Mouse (Mus musculus) brain, embryonic 14.5 days (tissue): ENCODE measurements around the gene Letm1. TPM values are rescaled to one million over a fixed set of nuclear protein-coding genes. Genes with fewer than 3 reads are reported as not detected.

ENCODE experiments used
- DNase-seq: peaks from one replicate; pipeline ENCODE4 v3.0.0-alpha.2; 2011; ENCODE audit warnings: low read depth
- CTCF ChIP-seq: fragments of 200-500 bp; IDR thresholded peaks from 2 replicates; pipeline ENCODE4 v1.5.1; 2012; ENCODE audit warnings: inconsistent platforms, mild to moderate bottlenecking, moderate library complexity, borderline replicate concordance; ENCODE audit not compliant: insufficient read depth, insufficient read length; ENCODE audit errors: extremely low read depth
- POLR2A ChIP-seq: fragments of 200-500 bp; IDR thresholded peaks from 2 replicates; pipeline ENCODE4 v1.6.1; 2012; ENCODE audit warnings: mild to moderate bottlenecking, inconsistent platforms, borderline replicate concordance; ENCODE audit not compliant: poor library complexity, insufficient read depth, insufficient read length, severe bottlenecking; ENCODE audit errors: extremely low read depth
- polyA plus RNA-seq: library from polyadenylated mRNA; depleted of rRNA; stranded (reverse); fragments of >200 nt; gene quantifications from 2 replicates; pipeline ENCODE4 v1.2.3, GENCODE M21; 2012

Gene Letm1
- polyA plus RNA-seq, 1 experiment: 54.3 TPM

GRCm38 (mm10) chr5:33735412-33736092, 47.1 kb downstream of the Letm1 start:
- no peak for DNase-seq
- no peak for TF ChIP-seq POLR2A
- TF ChIP-seq CTCF: no peak

GRCm38 (mm10) chr5:33733837-33734236, 48.8 kb downstream of the Letm1 start:
- DNase-seq: no peak
- TF ChIP-seq CTCF (no peak), POLR2A (no peak)

GRCm38 (mm10) chr5:33731051-33731450, 51.6 kb downstream of the Letm1 start:
- TF ChIP-seq POLR2A: no peak
- TF ChIP-seq CTCF: no peak
- DNase-seq: no peak

GRCm38 (mm10) chr5:33730516-33730915, 52.1 kb downstream of the Letm1 start:
- no peak for DNase-seq
- TF ChIP-seq POLR2A: no peak
- no peak for TF ChIP-seq CTCF

GRCm38 (mm10) chr5:33728841-33729240, 53.8 kb downstream of the Letm1 start:
- TF ChIP-seq CTCF (no peak), POLR2A (no peak)
- no peak for DNase-seq

- no peak for DNase-seq
- TF ChIP-seq CTCF: no peak
- TF ChIP-seq POLR2A: no peak
Observed at GRCm38 (mm10) chr5:33726891-33727290, 55.7 kb downstream of the Letm1 start.

GRCm38 (mm10) chr5:33726081-33726647, 56.5 kb downstream of the Letm1 start:
- TF ChIP-seq CTCF: 0 out of 2 replicates have a peak, but pooled peaks have one; percentile 14
- TF ChIP-seq POLR2A: no peak
- peak; percentile 67 for DNase-seq

GRCm38 (mm10) chr5:33723641-33724465, 58.8 kb downstream of the Letm1 start:
- TF ChIP-seq POLR2A: no peak
- TF ChIP-seq CTCF: no peak
- peak; percentile 83 for DNase-seq

- DNase-seq: no peak
- TF ChIP-seq POLR2A (peak; percentile 12; the same call in 1 of the 2 replicates), CTCF (no peak)
Observed at GRCm38 (mm10) chr5:33723019-33723640, 59.5 kb downstream of the Letm1 start.

- peak; percentile 52 for DNase-seq
- TF ChIP-seq POLR2A (no peak), CTCF (no peak)
Observed at GRCm38 (mm10) chr5:33722266-33723018, 60.2 kb downstream of the Letm1 start.
